Mouse (Mus musculus) large intestine, adult 2 months (tissue): ENCODE data around the gene Armcx4. TPM values are rescaled to one million over a fixed set of nuclear protein-coding genes. Genes with fewer than 3 reads are reported as not detected.

ENCODE experiments used
- DNase-seq: peaks from one replicate; pipeline ENCODE4 v3.0.0-alpha.2; 2012; ENCODE audit warnings: low read depth, low spot score
- WGBS: fragments of 180-500 bp; shearing (Covaris S2); methylation state at CpG from one replicate; pipeline ENCODE4 v1.1.7; 2018; 5-methylcytosine and 5-hydroxymethylcytosine counted together
- polyA plus RNA-seq: library from polyadenylated mRNA; depleted of rRNA; stranded (reverse); fragments of >200 nt; gene quantifications from 2 replicates; pipeline ENCODE4 v1.2.3, GENCODE M21; 2012; rRNA removed

Gene Armcx4
- polyA plus RNA-seq, 1 experiment, result 0.11 TPM

GRCm38 (mm10) chrX:134739160-134739559 is 52.8 kb downstream of the Armcx4 start:
- 58% methylated on average over 4 of the region's 4 CpGs for WGBS
- no peak for DNase-seq

- DNase-seq, result no peak
- 62% methylated on average over 5 of the region's 5 CpGs for WGBS
Observed at GRCm38 (mm10) chrX:134741862-134742261, 55.5 kb downstream of the Armcx4 start.

Other genes starting within 250 kb of the Armcx4 start
- not detected in 2 replicates for gene Taf7l, start 210.0 kb upstream of the Armcx4 start, polyA plus RNA-seq
- 3.0 and 4.0 TPM in 2 replicates for gene Timm8a1, start 144.7 kb upstream of the Armcx4 start, polyA plus RNA-seq
- gene Btk, start 102.9 kb upstream of the Armcx4 start, polyA plus RNA-seq, result 2.0 and 2.1 TPM in 2 replicates
- 141 and 203 TPM in 2 replicates for gene Rpl36a, start 100.9 kb upstream of the Armcx4 start, polyA plus RNA-seq
- gene Gla, start 85.4 kb upstream of the Armcx4 start, polyA plus RNA-seq, result 3.9 and 4.1 TPM in 2 replicates
- gene Hnrnph2, start 85.3 kb upstream of the Armcx4 start, polyA plus RNA-seq, result 9.3 and 11.9 TPM in 2 replicates
- gene Armcx1, start 31.4 kb downstream of the Armcx4 start, polyA plus RNA-seq, result 0.77 and 1.4 TPM in 2 replicates
- gene Armcx6, start 64.9 kb downstream of the Armcx4 start, polyA plus RNA-seq, result 0.38 and 0.44 TPM in 2 replicates
- gene Armcx3, start 70.1 kb downstream of the Armcx4 start, polyA plus RNA-seq, result 2.9 and 3.0 TPM in 2 replicates
- 2.7 and 3.5 TPM in 2 replicates for gene Armcx2, start 122.7 kb downstream of the Armcx4 start, polyA plus RNA-seq